Mouse (Mus musculus) limb, embryonic 14.5 days (tissue): ENCODE results near the gene Ncor1. TPM values are rescaled to one million over a fixed set of nuclear protein-coding genes. Genes with fewer than 3 reads are reported as not detected.

Experiments
- ATAC-seq: fragments of 200-750 bp; cut with Nextera tagmentation; 2 replicates; pipeline ENCODE4 v1.8.0; 2017; ENCODE audit warnings: low read depth, moderate number of reproducible peaks, moderate TSS enrichment; ENCODE audit not compliant: low FRiP score
- DNase-seq: peaks from one replicate; pipeline ENCODE4 v3.0.0-alpha.2; 2015; ENCODE audit warnings: low spot score
- H3K27ac ChIP-seq: fragments of 300-500 bp; sonication (generic); replicated peaks from 2 replicates; pipeline ENCODE4 v1.5.1; 2014; ENCODE audit warnings: low read depth, mild to moderate bottlenecking, low read length, moderate library complexity, mixed read lengths
- H3K27me3 ChIP-seq: fragments of 300-500 bp; sonication (generic); 2 replicates; pipeline ENCODE4 v1.6.1; 2014; ENCODE audit warnings: low read length, mixed read lengths; ENCODE audit not compliant: control insufficient read depth, insufficient read depth
- H3K36me3 ChIP-seq: fragments of 300-500 bp; sonication (generic); 2 replicates; pipeline ENCODE4 v1.6.1; 2014; ENCODE audit warnings: mild to moderate bottlenecking, low read length, moderate library complexity, mixed read lengths; ENCODE audit not compliant: control insufficient read depth, insufficient read depth
- H3K4me1 ChIP-seq: fragments of 300-500 bp; sonication (generic); 2 replicates; pipeline ENCODE4 v1.6.1; 2014; ENCODE audit warnings: antibody characterized with exemption, low read length, mixed read lengths; ENCODE audit not compliant: control insufficient read depth, insufficient read depth
- H3K4me2 ChIP-seq: fragments of 300-500 bp; sonication (generic); replicated peaks from 2 replicates; pipeline ENCODE4 v1.6.1; 2014; ENCODE audit warnings: low read depth, mild to moderate bottlenecking, low read length, moderate library complexity; ENCODE audit not compliant: severe bottlenecking
- H3K4me3 ChIP-seq: fragments of 300-500 bp; sonication (generic); replicated peaks from 2 replicates; pipeline ENCODE4 v1.5.1; 2014; ENCODE audit warnings: low read length
- H3K9ac ChIP-seq: fragments of 300-500 bp; sonication (generic); 2 replicates; pipeline ENCODE4 v1.6.1; 2014; ENCODE audit warnings: mild to moderate bottlenecking, low read depth, low read length, moderate library complexity; ENCODE audit not compliant: severe bottlenecking
- H3K9me3 ChIP-seq: fragments of 300-500 bp; sonication (generic); 2 replicates; pipeline ENCODE4 v1.6.1; 2016; ENCODE audit warnings: low read length; ENCODE audit not compliant: control insufficient read depth
- POLR2A ChIP-seq: fragments of 200-500 bp; IDR thresholded peaks from 2 replicates; pipeline ENCODE4 v1.8.0; 2012; ENCODE audit warnings: inconsistent platforms, mild to moderate bottlenecking, moderate library complexity, borderline replicate concordance; ENCODE audit not compliant: insufficient read depth, insufficient read length; ENCODE audit errors: extremely low read depth
- WGBS: fragments of 180-500 bp; shearing (Covaris S2); extraction: QIAGEN DNeasy Blood & Tissue Kit; methylation state at CpG from one replicate; pipeline ENCODE4 v1.1.7; 2014; 5-methylcytosine and 5-hydroxymethylcytosine counted together
- polyA plus RNA-seq, 2 experiments: library from polyadenylated mRNA; depleted of rRNA in 1 of 2; stranded (reverse) in 1 of 2; unstranded in 1 of 2; fragments of >200 nt; fragmentation: Nextera tagmentation in 1 of 2; extraction: Ambion mirVana in 1 of 2; gene quantifications; 2 replicates each; pipeline versions ENCODE4 v1.2.1 to v1.2.3; 2012 to 2014

The Ncor1 gene
- polyA plus RNA-seq, 2 experiments: 132 to 171 TPM

GRCm38 (mm10) chr11:62355216-62355615 lies 103.1 kb downstream of the Ncor1 start:
- no peak overlapping the region for H3K4me3 ChIP-seq
- no peaks in the 10 kb centered on the region for H3K27me3 ChIP-seq
- 90% methylated on average over 2 of the region's 2 CpGs for WGBS
- no peaks in the 10 kb centered on the region for H3K4me1 ChIP-seq
- peaks cover 58% of the 10 kb centered on the region for H3K36me3 ChIP-seq
- no peak overlapping the region for H3K4me2 ChIP-seq
- DNase-seq (no peak), ATAC-seq (no peak)
- H3K9ac ChIP-seq: no peak overlapping the region
- H3K9me3 ChIP-seq: no peaks in the 10 kb centered on the region
- no peak overlapping the region for H3K27ac ChIP-seq
- no peak for TF ChIP-seq POLR2A

- Histone ChIP-seq H3K4me2 (no peak overlapping the region), H3K9ac (no peak overlapping the region), H3K4me3 (no peak overlapping the region), H3K9me3 (no peaks in the 10 kb centered on the region), H3K27ac (no peak overlapping the region), H3K27me3 (no peaks in the 10 kb centered on the region), H3K4me1 (no peaks in the 10 kb centered on the region), H3K36me3 (peaks cover 73% of the 10 kb centered on the region)
- TF ChIP-seq POLR2A: no peak
- DNase-seq: no peak
- ATAC-seq: no peak
- 60% methylated on average over 4 of the region's 4 CpGs for WGBS
Measured at GRCm38 (mm10) chr11:62351948-62352347, 106.4 kb downstream of the Ncor1 start.

- no peaks in the 10 kb centered on the region for H3K27me3 ChIP-seq
- peaks cover 62% of the 10 kb centered on the region for H3K36me3 ChIP-seq
- no peaks in the 10 kb centered on the region for H3K4me1 ChIP-seq
- H3K9ac ChIP-seq: no peak overlapping the region
- H3K9me3 ChIP-seq: no peaks in the 10 kb centered on the region
- H3K4me3 ChIP-seq: no peak overlapping the region
- DNase-seq (no peak), ATAC-seq (no peak)
- TF ChIP-seq POLR2A: no peak
- no peak overlapping the region for H3K4me2 ChIP-seq
- H3K27ac ChIP-seq: no peak overlapping the region
- WGBS: 87% methylated on average over 13 of the region's 13 CpGs
Measured at GRCm38 (mm10) chr11:62343002-62343401, 115.3 kb downstream of the Ncor1 start.

GRCm38 (mm10) chr11:62332228-62332627 lies 126.1 kb downstream of the Ncor1 start:
- Histone ChIP-seq H3K27me3 (no peaks in the 10 kb centered on the region), H3K27ac (no peak overlapping the region), H3K4me3 (no peak overlapping the region), H3K4me1 (no peaks in the 10 kb centered on the region), H3K4me2 (no peak overlapping the region), H3K9me3 (no peaks in the 10 kb centered on the region), H3K9ac (no peak overlapping the region), H3K36me3 (peaks cover 92% of the 10 kb centered on the region)
- TF ChIP-seq POLR2A: no peak
- no peak for ATAC-seq
- WGBS: 94% methylated on average over 4 of the region's 4 CpGs
- DNase-seq: no peak

- Histone ChIP-seq H3K9me3 (no peaks in the 10 kb centered on the region), H3K9ac (no peak overlapping the region), H3K4me2 (no peak overlapping the region), H3K27me3 (no peaks in the 10 kb centered on the region), H3K4me1 (no peaks in the 10 kb centered on the region), H3K36me3 (peaks cover 92% of the 10 kb centered on the region), H3K27ac (no peak overlapping the region), H3K4me3 (no peak overlapping the region)
- ATAC-seq (no peak), DNase-seq (peak; percentile 34)
- WGBS: 74% methylated on average over 5 of the region's 5 CpGs
- no peak for TF ChIP-seq POLR2A
Measured at GRCm38 (mm10) chr11:62331141-62331540, 127.2 kb downstream of the Ncor1 start.

- Histone ChIP-seq H3K9ac (no peak overlapping the region), H3K27ac (no peak overlapping the region), H3K9me3 (no peaks in the 10 kb centered on the region), H3K4me2 (no peak overlapping the region), H3K27me3 (no peaks in the 10 kb centered on the region), H3K4me3 (no peak overlapping the region), H3K4me1 (no peaks in the 10 kb centered on the region), H3K36me3 (peaks cover 92% of the 10 kb centered on the region)
- whole genome bisulfite sequencing: 87% methylated on average over 3 of the region's 3 CpGs
- ATAC-seq: no peak
- DNase-seq: no peak
- no peak for TF ChIP-seq POLR2A
Measured at GRCm38 (mm10) chr11:62323659-62324058, 134.7 kb downstream of the Ncor1 start.
